Mouse (Mus musculus) small intestine, adult 2 months (tissue): ENCODE measurements around the gene Klk7. TPM values are rescaled to one million over a fixed set of nuclear protein-coding genes. Genes with fewer than 3 reads are reported as not detected.

Experiments used
- H3K27ac ChIP-seq: fragments of 200-500 bp; 2 replicates; pipeline ENCODE4 v1.5.1; 2012; ENCODE audit warnings: low read depth, low read length, control low read depth, inconsistent platforms; ENCODE audit not compliant: insufficient read depth
- H3K27me3 ChIP-seq: fragments of 200-500 bp; 2 replicates; pipeline ENCODE4 v1.6.1; 2012; ENCODE audit warnings: mild to moderate bottlenecking, moderate library complexity, low read length, inconsistent platforms; ENCODE audit not compliant: control insufficient read depth, insufficient read depth
- H3K36me3 ChIP-seq: fragments of 200-500 bp; 2 replicates; pipeline ENCODE4 v1.6.1; 2012; ENCODE audit warnings: mild to moderate bottlenecking, low read length, control low read depth, inconsistent platforms; ENCODE audit not compliant: control insufficient read depth, insufficient read depth
- H3K4me1 ChIP-seq: fragments of 200-500 bp; 2 replicates; pipeline ENCODE4 v1.6.1; 2012; ENCODE audit warnings: low read length, inconsistent platforms, mixed read lengths; ENCODE audit not compliant: control insufficient read depth, insufficient read depth, insufficient read length
- H3K4me3 ChIP-seq: fragments of 200-500 bp; 2 replicates; pipeline ENCODE4 v1.5.1; 2012; ENCODE audit warnings: low read depth, mild to moderate bottlenecking, control low read depth, inconsistent platforms, low read length, moderate library complexity
- CTCF ChIP-seq: fragments of 200-500 bp; IDR thresholded peaks from 2 replicates; pipeline ENCODE4 v1.5.1; 2012; ENCODE audit warnings: low read depth, mild to moderate bottlenecking, control low read depth, inconsistent platforms, low read length, moderate library complexity, mixed read lengths; ENCODE audit not compliant: insufficient replicate concordance, insufficient read length; ENCODE audit errors: extremely low read depth
- POLR2A ChIP-seq: fragments of 200-500 bp; IDR thresholded peaks from 2 replicates; pipeline ENCODE4 v1.6.1; 2012; ENCODE audit warnings: low read depth, mild to moderate bottlenecking, control low read depth, inconsistent platforms, low read length, moderate library complexity
- WGBS: fragments of 180-500 bp; shearing (Covaris S2); methylation state at CpG from one replicate; pipeline ENCODE4 v1.1.7; 2018; 5-methylcytosine and 5-hydroxymethylcytosine counted together
- polyA plus RNA-seq: library from polyadenylated mRNA; depleted of rRNA; stranded (reverse); fragments of >200 nt; gene quantifications from 2 replicates; pipeline ENCODE4 v1.2.3, GENCODE M21; 2012; rRNA removed

Gene Klk7
- not detected in 2 replicates for polyA plus RNA-seq

DNA sequence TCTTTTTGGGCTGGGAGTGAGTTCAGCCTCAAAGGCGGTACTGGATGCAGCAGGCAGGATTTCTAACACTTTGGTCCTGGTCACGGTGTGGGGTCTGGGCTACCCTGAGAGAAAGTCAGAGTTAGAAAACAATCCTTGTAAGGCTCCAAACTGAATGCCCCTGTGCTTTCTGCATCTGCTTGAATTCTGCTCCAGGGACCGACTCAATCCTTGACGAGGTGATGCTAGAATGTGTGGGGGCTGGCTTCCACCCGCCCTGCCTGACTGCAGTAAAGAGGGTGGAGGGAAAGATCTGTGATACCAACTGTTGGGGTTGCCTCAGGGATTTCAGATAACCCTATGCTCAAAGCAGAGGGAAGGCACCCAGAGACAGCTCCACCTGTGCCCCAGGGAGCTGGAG, at the start of gene Klk7:
Gene Klk7, plus strand, starts transcription at position 301 of the 400 bp plus-strand sequence.
- no peak within 1 kb of the TSS for H3K27ac ChIP-seq
- 54% methylated on average over 5 of the region's 5 CpGs for WGBS
- TF ChIP-seq CTCF (no peak), POLR2A (no peak)
- H3K4me1 ChIP-seq, result no peaks in the 10 kb centered on the region
- H3K36me3 ChIP-seq, result no peaks in the 10 kb centered on the region
- no peak within 1 kb of the TSS for H3K4me3 ChIP-seq
- no peaks in the 10 kb centered on the region for H3K27me3 ChIP-seq

DNA sequence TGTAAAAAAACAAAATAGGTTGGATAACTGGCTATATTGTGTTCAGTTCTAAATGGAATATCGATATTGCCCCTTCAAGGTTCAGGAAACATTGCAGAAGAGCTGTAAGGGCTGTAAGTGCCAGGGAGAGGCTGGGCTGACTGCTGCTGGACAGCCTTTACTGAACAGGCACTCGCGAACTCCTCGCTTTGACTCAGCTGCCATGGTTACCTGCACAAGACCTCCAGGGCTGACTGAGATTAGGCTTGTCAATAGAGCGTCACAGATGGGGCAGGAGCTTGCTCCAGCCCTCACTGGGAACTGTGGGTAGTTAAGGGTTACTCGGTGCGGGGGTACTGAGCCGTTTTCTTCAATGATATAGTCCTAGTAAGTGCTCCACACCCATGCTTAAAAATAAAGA, 44.6 kb upstream of the Klk7 start:
- Histone ChIP-seq H3K36me3 (no peaks in the 10 kb centered on the region), H3K4me3 (no peak overlapping the region), H3K27me3 (no peaks in the 10 kb centered on the region), H3K4me1 (no peaks in the 10 kb centered on the region), H3K27ac (no peak overlapping the region)
- TF ChIP-seq CTCF (no peak), POLR2A (no peak)
- WGBS, result 24% methylated on average over 8 of the region's 8 CpGs

DNA sequence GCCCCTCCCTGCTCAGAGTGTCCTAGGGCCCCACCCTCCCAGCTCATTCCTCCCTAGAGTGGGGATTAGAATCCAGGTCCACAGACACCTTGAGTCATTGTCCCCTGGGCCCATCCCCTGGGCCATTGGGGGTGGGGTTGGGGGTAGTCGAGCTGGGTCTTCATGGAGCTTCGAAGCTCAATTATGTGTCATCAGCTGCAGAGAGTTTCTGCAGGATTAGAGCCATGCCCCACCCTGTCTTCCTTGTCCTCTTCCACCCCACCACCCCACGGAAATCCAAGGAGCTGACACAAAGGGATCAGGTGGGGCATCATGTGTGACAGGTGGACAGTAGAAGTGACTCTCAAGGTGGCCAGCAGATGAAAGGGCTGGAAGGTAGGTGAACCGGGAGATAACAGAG, 42.5 kb upstream of the Klk7 start, which contains the start of gene Klk12:
Gene Klk12, plus strand, starts transcription at position 301 of the 400 bp plus-strand sequence.
- WGBS, result 59% methylated on average over 4 of the region's 4 CpGs

DNA sequence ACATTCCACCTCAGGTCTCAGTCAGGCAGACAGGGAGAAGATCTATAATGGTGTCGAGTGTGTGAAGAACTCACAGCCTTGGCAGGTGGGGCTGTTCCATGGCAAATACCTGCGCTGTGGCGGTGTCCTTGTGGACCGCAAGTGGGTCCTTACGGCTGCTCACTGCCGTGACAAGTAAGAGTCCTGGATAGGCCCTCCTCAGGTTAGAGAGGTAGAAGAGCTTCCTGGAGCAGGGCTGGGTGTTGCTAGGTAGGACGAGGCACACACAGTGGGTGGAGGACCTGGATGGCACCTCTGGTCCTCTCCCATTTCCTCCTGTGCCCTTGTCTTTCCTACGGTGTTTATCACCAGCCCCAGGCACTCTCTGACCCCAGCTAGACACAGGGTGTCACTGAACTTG, 41.5 kb upstream of the Klk7 start:
- Histone ChIP-seq H3K4me3 (no peak overlapping the region), H3K27ac (no peak overlapping the region)

More for the DNA sequence above, 42.5 kb upstream of the Klk7 start, which contains the start of gene Klk12:
- H3K27me3 ChIP-seq, result no peaks in the 10 kb centered on the region
- no peaks in the 10 kb centered on the region for H3K36me3 ChIP-seq
- TF ChIP-seq CTCF (no peak), POLR2A (no peak)
- no peak within 1 kb of the TSS for H3K27ac ChIP-seq
- H3K4me3 ChIP-seq, result no peak within 1 kb of the TSS
- H3K4me1 ChIP-seq, result no peaks in the 10 kb centered on the region

DNA sequence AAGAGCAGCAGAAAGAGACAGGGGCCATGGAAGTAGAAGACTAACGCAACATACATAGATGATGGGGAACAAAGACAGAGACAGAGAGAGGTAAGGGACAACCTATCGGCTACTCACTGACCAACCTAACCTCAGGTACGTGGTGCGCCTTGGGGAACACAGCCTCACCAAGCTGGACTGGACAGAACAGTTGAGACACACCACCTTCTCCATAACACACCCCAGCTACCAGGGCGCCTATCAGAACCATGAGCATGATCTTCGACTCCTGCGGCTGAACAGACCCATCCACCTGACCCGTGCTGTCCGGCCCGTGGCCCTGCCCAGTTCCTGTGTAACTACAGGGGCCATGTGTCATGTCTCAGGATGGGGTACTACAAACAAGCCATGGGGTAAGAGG, 40.4 kb upstream of the Klk7 start:
- Histone ChIP-seq H3K27me3 (no peaks in the 10 kb centered on the region), H3K27ac (no peak overlapping the region), H3K4me3 (no peak overlapping the region), H3K36me3 (no peaks in the 10 kb centered on the region), H3K4me1 (no peaks in the 10 kb centered on the region)
- WGBS, result 91% methylated on average over 10 of the region's 10 CpGs
- TF ChIP-seq CTCF (no peak), POLR2A (no peak)

More for the DNA sequence above, 41.5 kb upstream of the Klk7 start:
- TF ChIP-seq POLR2A, result no peak
- TF ChIP-seq CTCF, result no peak
- no peaks in the 10 kb centered on the region for H3K36me3 ChIP-seq
- H3K4me1 ChIP-seq, result no peaks in the 10 kb centered on the region
- 87% methylated on average over 8 of the region's 8 CpGs for WGBS
- no peaks in the 10 kb centered on the region for H3K27me3 ChIP-seq

DNA sequence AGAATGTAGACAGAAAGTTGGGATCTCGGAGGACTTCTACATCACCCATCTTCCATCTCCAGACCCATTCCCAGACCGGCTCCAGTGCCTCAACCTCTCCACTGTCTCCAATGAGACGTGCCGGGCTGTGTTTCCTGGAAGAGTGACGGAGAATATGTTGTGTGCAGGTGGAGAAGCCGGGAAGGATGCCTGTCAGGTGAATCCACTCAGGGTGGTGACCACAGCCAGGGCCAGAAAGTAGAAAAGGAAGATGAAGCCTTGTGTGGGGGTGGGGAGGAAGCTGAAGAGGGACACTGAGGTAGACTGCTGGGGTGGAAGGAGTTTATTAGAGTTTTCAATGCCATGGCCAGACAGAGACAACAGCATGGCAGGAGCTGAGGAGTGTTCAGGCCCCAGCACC, 39.2 kb upstream of the Klk7 start:
- no peaks in the 10 kb centered on the region for H3K4me1 ChIP-seq
- 89% methylated on average over 6 of the region's 6 CpGs for WGBS
- H3K4me3 ChIP-seq, result no peak overlapping the region
- no peak overlapping the region for H3K27ac ChIP-seq
- H3K27me3 ChIP-seq, result no peaks in the 10 kb centered on the region
- no peaks in the 10 kb centered on the region for H3K36me3 ChIP-seq
- TF ChIP-seq POLR2A (no peak), CTCF (no peak)

DNA sequence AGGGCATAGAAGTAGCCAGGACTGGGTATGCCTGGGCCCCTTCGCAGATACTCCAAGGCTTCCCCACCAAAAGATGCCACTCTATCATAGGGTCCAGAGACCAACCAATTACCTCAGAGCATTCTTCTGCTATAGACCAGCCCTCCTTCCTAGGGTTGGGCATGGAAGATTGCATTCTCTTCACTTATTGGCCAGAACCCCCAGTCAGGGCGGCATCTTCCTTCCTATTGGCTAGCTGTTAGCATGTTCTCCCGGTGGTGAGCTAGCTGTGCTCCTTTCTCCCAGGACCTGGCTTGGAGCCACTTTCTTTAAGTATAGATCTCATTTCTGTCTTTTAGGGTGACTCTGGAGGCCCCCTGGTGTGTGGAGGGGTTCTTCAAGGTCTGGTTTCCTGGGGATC, 38.2 kb upstream of the Klk7 start:
- TF ChIP-seq POLR2A (no peak), CTCF (no peak)
- H3K4me1 ChIP-seq, result no peaks in the 10 kb centered on the region
- no peak overlapping the region for H3K4me3 ChIP-seq
- H3K27ac ChIP-seq, result no peak overlapping the region
- H3K36me3 ChIP-seq, result no peaks in the 10 kb centered on the region
- H3K27me3 ChIP-seq, result no peaks in the 10 kb centered on the region
- 70% methylated on average over 3 of the region's 3 CpGs for WGBS
